Mouse (Mus musculus): ENCODE results near the gene Sgip1.

DNA sequence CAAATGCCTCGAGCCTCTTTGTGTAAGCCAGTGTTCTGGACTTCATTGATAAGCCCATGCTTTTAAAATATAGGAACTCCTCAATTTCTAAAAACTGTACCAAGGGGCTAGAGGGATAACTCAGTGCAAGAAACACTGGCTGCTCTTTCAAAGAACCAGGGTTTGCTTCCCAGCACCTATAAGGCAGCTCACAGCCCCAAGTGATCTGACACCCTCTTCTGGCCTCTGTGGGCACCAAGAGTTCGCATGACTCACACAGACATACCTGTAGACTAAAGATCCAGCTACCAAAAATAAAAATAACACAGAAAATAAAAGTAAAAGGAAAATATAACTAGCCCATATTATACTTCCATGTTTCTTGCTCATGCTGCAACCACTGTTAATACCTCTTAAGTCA is 246.7 kb downstream of the Sgip1 start:
- no peak for TF ChIP-seq MYOG (IDR thresholded peaks at IDR 0.05; ENCODE audit: control insufficient read depth in 1 of 3, insufficient read depth in 1 of 3, insufficient read length in 2 of 3, low read depth in 2 of 3)
- TF ChIP-seq POLR2A (IDR thresholded peaks at IDR 0.05; ENCODE audit: insufficient read length, low read depth), result no peak
- no peak for TF ChIP-seq E2F4 (IDR thresholded peaks at IDR 0.05; ENCODE audit: insufficient read depth)
- no peak for TF ChIP-seq POLR2AphosphoS2 (IDR thresholded peaks at IDR 0.05; ENCODE audit: insufficient read length, low read depth)
- no peak for TF ChIP-seq TCF12 (IDR thresholded peaks at IDR 0.05; ENCODE audit: insufficient read depth, poor library complexity, severe bottlenecking)

Data from myocyte (in vitro differentiated cells).